Mouse (Mus musculus) midbrain, embryonic 14.5 days (tissue): Measurements from ENCODE around the gene Thap7. TPM values are rescaled to one million over a fixed set of nuclear protein-coding genes. Genes with fewer than 3 reads are reported as not detected.

Experiments used
- ATAC-seq: fragments of 200-750 bp; cut with Nextera tagmentation; 2 replicates; pipeline ENCODE4 v1.8.0; 2017; ENCODE audit warnings: moderate number of reproducible peaks, moderate library complexity; ENCODE audit not compliant: low FRiP score, low TSS enrichment
- DNase-seq: peaks from one replicate; pipeline ENCODE4 v3.0.0-alpha.2; 2015
- H3K27ac ChIP-seq: fragments of 300-500 bp; sonication (generic); replicated peaks from 2 replicates; pipeline ENCODE4 v1.5.1; 2014; ENCODE audit warnings: mild to moderate bottlenecking, low read depth, low read length, moderate library complexity
- H3K27me3 ChIP-seq: fragments of 300-500 bp; sonication (generic); 2 replicates; pipeline ENCODE4 v1.6.1; 2014; ENCODE audit warnings: low read length, control low read depth, mixed read lengths; ENCODE audit not compliant: control insufficient read depth, insufficient read depth
- H3K36me3 ChIP-seq: fragments of 300-500 bp; sonication (generic); 2 replicates; pipeline ENCODE4 v1.6.1; 2014; ENCODE audit warnings: low read length, control low read depth; ENCODE audit not compliant: control insufficient read depth, insufficient read depth
- H3K4me1 ChIP-seq: fragments of 300-500 bp; sonication (generic); 2 replicates; pipeline ENCODE4 v1.6.1; 2014; ENCODE audit warnings: mild to moderate bottlenecking, antibody characterized with exemption, low read length, control low read depth; ENCODE audit not compliant: control insufficient read depth, insufficient read depth
- H3K4me2 ChIP-seq: fragments of 300-500 bp; sonication (generic); 2 replicates; pipeline ENCODE4 v1.6.1; 2014; ENCODE audit warnings: mild to moderate bottlenecking, low read length, moderate library complexity
- H3K4me3 ChIP-seq: fragments of 300-500 bp; sonication (generic); replicated peaks from 2 replicates; pipeline ENCODE4 v1.5.1; 2014; ENCODE audit warnings: low read depth, low read length
- H3K9ac ChIP-seq: fragments of 300-500 bp; sonication (generic); replicated peaks from 2 replicates; pipeline ENCODE4 v1.6.1; 2014; ENCODE audit warnings: mild to moderate bottlenecking, low read length, moderate library complexity
- H3K9me3 ChIP-seq: fragments of 300-500 bp; sonication (generic); 2 replicates; pipeline ENCODE4 v1.6.1; 2016; ENCODE audit warnings: low read length, control low read depth, mixed read lengths; ENCODE audit not compliant: control insufficient read depth
- WGBS: fragments of 180-500 bp; shearing (Covaris S2); extraction: QIAGEN DNeasy Blood & Tissue Kit; methylation state at CpG from one replicate; pipeline ENCODE4 v1.1.7; 2014; 5-methylcytosine and 5-hydroxymethylcytosine counted together
- polyA plus RNA-seq: library from polyadenylated mRNA; unstranded; fragments of >200 nt; fragmentation: Nextera tagmentation; extraction: Ambion mirVana; gene quantifications from 2 replicates; pipeline ENCODE4 v1.2.1, GENCODE M21; 2014

Thap7 gene
- polyA plus RNA-seq, 1 experiment from 2014 or later, result 62.1 TPM

DNA sequence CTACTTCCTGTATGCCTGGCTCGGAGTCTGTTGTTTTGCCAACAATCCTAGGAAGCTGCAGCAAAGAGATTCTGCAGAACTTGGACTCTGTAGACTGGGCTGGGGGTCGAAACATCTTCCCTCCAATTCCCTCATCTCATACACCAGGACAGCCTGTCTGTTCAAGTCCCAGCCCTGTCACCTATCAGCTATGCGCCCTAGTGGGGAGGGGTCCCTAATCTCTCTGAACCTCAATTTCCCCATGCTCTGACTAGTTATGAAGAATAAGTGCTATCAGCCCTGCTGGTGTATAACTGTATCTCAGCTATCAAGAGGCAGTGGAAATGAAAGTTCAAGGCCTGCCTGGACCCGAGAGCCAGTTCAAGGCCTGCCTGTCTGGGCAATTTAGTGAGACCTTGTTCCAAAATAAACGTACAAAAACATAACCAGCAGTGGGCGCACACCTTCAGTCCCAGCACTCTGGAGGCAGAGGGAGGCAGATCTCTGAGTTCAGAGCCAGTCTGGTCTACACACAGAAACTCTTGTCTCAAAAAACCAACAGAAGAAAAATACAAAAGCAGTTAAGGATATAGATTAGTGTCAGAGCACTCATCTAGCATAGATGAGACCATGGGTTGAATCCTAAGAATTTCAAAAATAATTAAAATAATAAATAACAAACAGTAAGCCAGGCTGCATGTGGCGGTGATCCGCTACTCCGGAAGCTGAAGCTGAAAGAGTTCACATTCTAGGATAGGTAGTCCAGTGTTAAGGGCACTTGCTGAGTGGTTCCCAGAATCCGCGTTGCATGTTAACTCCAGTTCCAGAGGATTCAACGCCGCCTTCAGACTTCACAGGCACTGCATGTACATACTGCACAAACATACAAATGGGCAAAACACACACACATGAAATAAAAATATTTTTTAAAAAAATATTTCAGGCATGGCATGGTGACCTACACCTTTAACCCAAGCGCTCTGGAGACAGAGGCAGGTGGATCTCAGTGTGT lies 42.2 kb downstream of the Thap7 start:
- Histone ChIP-seq H3K4me3 (peak overlapping the region; percentile 40), H3K4me2 (peak overlapping the region; percentile 87), H3K4me1 (peaks cover 5% of the 10 kb centered on the region; the same call in 1 of the 2 replicates), H3K27ac (no peak overlapping the region), H3K27me3 (peaks cover 10% of the 10 kb centered on the region; the same call in 1 of the 2 replicates), H3K9ac (peak overlapping the region; percentile 50), H3K9me3 (no peaks in the 10 kb centered on the region), H3K36me3 (peaks cover 31% of the 10 kb centered on the region)
- 49% methylated on average over 14 of the region's 14 CpGs for WGBS
- peak; percentile 37 for DNase-seq
- no peak for ATAC-seq

DNA sequence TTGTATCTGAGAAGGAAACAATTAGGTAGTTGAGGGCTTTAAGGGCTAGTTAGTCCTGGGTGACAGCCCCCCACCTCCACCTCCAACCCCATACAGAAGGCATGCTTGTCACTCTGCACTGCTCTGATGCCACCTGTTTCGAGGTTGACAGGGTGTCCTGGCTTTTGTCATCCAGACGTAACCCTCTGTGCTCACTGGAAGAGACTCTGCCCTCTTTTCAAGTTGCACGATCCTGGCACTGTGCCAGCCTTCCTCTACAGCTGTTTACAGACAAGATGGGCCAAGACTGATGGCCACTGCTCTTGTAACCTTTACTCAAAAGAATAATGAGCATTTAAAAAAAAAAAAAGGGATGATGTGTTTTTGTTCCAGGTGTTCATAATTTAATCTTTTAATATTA lies 44.4 kb downstream of the Thap7 start:
- H3K9ac ChIP-seq, result no peak overlapping the region
- DNase-seq (peak; percentile 64), ATAC-seq (no peak)
- H3K9me3 ChIP-seq, result no peaks in the 10 kb centered on the region
- peaks cover 10% of the 10 kb centered on the region; the same call in 1 of the 2 replicates for H3K27me3 ChIP-seq
- peaks cover 44% of the 10 kb centered on the region for H3K36me3 ChIP-seq
- WGBS, result 50% methylated on average over 3 of the region's 3 CpGs
- peaks cover 5% of the 10 kb centered on the region; the same call in 1 of the 2 replicates for H3K4me1 ChIP-seq
- H3K27ac ChIP-seq, result no peak overlapping the region
- no peak overlapping the region for H3K4me2 ChIP-seq
- no peak overlapping the region for H3K4me3 ChIP-seq

DNA sequence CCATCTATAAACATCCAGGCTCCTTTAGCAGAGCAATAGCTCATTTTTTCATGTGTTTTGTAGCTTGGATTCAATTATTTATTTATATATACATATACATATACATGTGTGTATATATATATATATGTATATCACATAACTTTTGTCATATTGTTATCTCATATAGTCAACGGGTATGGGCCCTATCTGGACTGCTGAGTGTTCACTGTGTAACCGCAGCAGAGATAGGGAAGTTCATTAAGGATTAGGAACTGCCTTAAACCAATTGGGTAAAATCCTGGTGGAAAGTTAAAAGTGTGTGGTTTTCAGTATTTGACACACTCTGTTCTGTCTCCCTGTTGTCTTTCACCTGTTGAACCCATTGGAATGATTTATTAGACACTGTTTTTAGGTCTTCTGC lies 49.5 kb downstream of the Thap7 start:
- H3K4me2 ChIP-seq, result no peak overlapping the region
- no peaks in the 10 kb centered on the region for H3K9me3 ChIP-seq
- 94% methylated on average over 2 of the region's 2 CpGs for WGBS
- H3K9ac ChIP-seq, result no peak overlapping the region
- peaks cover 36% of the 10 kb centered on the region for H3K36me3 ChIP-seq
- DNase-seq (no peak), ATAC-seq (no peak)
- H3K27me3 ChIP-seq, result no peaks in the 10 kb centered on the region
- H3K4me1 ChIP-seq, result no peaks in the 10 kb centered on the region
- H3K4me3 ChIP-seq, result no peak overlapping the region
- H3K27ac ChIP-seq, result no peak overlapping the region

DNA sequence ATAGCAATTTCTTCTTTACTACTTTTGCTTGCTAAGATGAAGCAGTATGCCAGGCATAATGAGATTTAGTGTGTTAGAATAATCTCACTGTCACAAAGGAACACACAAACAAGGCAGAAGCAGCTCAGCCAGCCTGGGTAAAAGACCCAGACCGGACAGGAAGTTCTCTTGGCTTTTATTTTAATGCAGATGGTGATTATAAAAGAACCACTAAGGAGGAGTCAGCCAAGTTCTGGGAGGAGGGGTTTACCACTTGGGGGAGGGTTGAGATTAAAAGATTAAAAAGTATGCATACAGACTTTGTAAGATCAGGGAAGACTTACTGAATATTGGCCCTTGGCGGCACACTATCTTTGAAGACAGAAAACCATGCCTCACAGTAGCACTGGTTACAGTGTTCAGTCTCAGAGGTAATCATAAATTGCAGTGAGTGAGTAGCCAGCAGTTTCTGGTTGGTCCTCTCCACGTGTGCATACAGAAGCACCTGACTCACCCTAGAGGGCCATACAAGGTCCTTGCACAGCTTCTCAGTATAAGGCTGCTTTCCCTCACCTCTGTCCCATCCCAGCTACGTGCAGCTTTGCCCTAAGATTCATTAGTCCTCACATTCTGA lies 52.5 kb downstream of the Thap7 start:
- Histone ChIP-seq H3K27me3 (no peaks in the 10 kb centered on the region), H3K27ac (no peak overlapping the region), H3K4me2 (no peak overlapping the region), H3K36me3 (peaks cover 9% of the 10 kb centered on the region), H3K9me3 (no peaks in the 10 kb centered on the region), H3K4me1 (no peaks in the 10 kb centered on the region), H3K4me3 (no peak overlapping the region), H3K9ac (0 out of 2 replicates have a peak overlapping the region, but pooled peaks have one; percentile 7)
- no peak for ATAC-seq
- DNase-seq, result no peak
- WGBS, result 67% methylated on average over 4 of the region's 4 CpGs

Other genes with a start within 250 kb of the Thap7 start
- gene Serpind1, start 199.8 kb downstream of the Thap7 start, polyA plus RNA-seq, result 0.38 and 1.5 TPM in 2 replicates
- gene Snap29, start 125.2 kb downstream of the Thap7 start, polyA plus RNA-seq, result 10.7 and 16.2 TPM in 2 replicates
- gene Pi4ka, start 124.8 kb downstream of the Thap7 start, polyA plus RNA-seq, result 65.2 and 77.6 TPM in 2 replicates
- gene Crkl, start 79.1 kb downstream of the Thap7 start, polyA plus RNA-seq, result 76.3 and 85.4 TPM in 2 replicates
- 4.4 and 4.7 TPM in 2 replicates for gene Aifm3, start 41.5 kb downstream of the Thap7 start, polyA plus RNA-seq
- gene Lztr1, start 22.4 kb downstream of the Thap7 start, polyA plus RNA-seq, result 117 and 121 TPM in 2 replicates
- 0.66 and 0.95 TPM in 2 replicates for gene Lrrc74b, start 30.1 kb upstream of the Thap7 start, polyA plus RNA-seq
- gene P2rx6, start 30.7 kb upstream of the Thap7 start, polyA plus RNA-seq, result 1.5 and 1.9 TPM in 2 replicates
- 25.0 and 32.4 TPM in 2 replicates for gene Slc7a4, start 52.1 kb upstream of the Thap7 start, polyA plus RNA-seq
- 29.1 and 29.3 TPM in 2 replicates for gene Smpd4, start 88.2 kb upstream of the Thap7 start, polyA plus RNA-seq
- 9.4 and 9.6 TPM in 2 replicates for gene Ccdc74a, start 115.3 kb upstream of the Thap7 start, polyA plus RNA-seq
- gene Med15, start 201.8 kb upstream of the Thap7 start, polyA plus RNA-seq, result 37.2 and 39.8 TPM in 2 replicates
- 75.5 and 75.6 TPM in 2 replicates for gene Klhl22, start 228.5 kb upstream of the Thap7 start, polyA plus RNA-seq